Mouse (Mus musculus): ENCODE data around the gene Krr1. TPM values are rescaled to one million over a fixed set of nuclear protein-coding genes. Genes with fewer than 3 reads are reported as not detected.

The Krr1 gene
- polyA plus RNA-seq, 1 experiment from 2014 or later, result 47.6 TPM

DNA sequence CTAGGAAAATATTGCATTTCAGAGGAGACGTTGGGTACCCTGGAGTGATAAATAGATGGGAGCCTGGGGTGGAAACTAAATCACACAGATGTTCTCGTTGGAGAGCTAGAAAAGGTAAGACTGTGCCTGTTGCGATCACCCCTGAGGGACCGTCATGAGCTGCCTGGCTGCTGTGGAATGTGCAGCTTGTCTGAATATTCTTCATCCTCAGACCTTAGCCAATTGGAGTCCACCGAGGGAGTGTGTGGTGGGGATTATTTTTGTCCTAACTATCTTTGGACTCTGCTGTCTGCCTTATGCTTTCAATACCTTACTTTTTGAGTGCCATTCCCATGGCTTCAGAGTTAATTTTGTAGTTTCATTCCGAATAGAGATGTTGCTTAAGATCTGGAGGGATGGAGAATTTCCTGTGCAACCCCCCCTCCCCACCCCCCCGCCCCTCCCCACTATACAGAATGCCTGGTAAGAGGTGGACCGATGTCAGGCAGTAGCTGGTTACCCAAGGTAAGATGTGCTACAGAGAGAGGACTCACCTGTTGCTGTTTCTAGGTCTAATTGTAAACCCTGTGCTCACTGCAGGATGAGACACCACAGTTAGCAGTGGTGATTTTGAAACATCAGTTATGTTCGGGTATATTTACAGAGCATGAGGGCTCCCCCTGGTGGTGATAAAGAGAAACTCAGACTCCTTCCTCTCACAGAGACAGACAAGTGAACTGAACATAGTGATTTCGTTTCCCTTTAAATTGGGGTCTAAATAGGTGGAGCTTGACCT, 15.0 kb upstream of the Krr1 start:
- Histone ChIP-seq H3K9me3 (ENCODE audit: control insufficient read depth, low read length) (no peaks in the 10 kb centered on the region), H3K27me3 (replicated peaks; ENCODE audit: control insufficient read depth, insufficient read depth, low read length) (no peaks in the 10 kb centered on the region), H3K4me2 (ENCODE audit: low read length) (no peak overlapping the region), H3K9ac (ENCODE audit: low read length) (no peak overlapping the region), H3K27ac (ENCODE audit: low read depth) (no peak overlapping the region), H3K4me3 (ENCODE audit: low read depth, low read length) (no peak overlapping the region), H3K36me3 (ENCODE audit: control insufficient read depth, insufficient read depth, low read length) (no peaks in the 10 kb centered on the region), H3K4me1 (replicated peaks; ENCODE audit: control insufficient read depth, insufficient read depth, low read length) (no peaks in the 10 kb centered on the region)
- DNase-seq (ENCODE audit: low spot score), result peak; percentile 67
- 61% methylated on average over 10 of the region's 10 CpGs for WGBS
- ATAC-seq (replicated peaks; ENCODE audit: low FRiP score, low TSS enrichment, low read depth), result peak; percentile 57

DNA sequence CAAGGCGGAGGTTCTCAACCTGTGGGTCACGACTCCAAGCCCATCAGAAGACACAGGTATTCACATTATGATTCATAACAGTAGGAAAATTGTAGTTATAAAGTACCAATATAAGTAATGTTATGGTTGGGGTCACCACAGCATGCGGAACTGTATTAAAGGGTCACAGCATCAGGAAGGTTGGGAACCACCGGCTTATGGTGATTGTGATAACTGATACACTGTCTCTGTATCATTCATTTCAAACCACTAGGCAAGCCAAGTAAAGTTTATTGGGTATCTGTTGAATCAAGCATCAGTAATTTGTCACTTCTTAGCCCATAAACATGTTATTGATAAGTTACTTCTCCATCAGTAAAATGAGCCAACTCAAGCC, 14.4 kb upstream of the Krr1 start:
- H3K4me1 ChIP-seq (replicated peaks; ENCODE audit: control insufficient read depth, insufficient read depth, low read length), result no peaks in the 10 kb centered on the region
- WGBS, result 37% methylated on average over 4 of the region's 4 CpGs
- ATAC-seq (replicated peaks; ENCODE audit: low FRiP score, low TSS enrichment, low read depth) (no peak), DNase-seq (ENCODE audit: low spot score) (no peak)
- no peak overlapping the region for H3K4me2 ChIP-seq (ENCODE audit: low read length)
- H3K27ac ChIP-seq (ENCODE audit: low read depth), result no peak overlapping the region
- H3K4me3 ChIP-seq (ENCODE audit: low read depth, low read length), result no peak overlapping the region
- H3K27me3 ChIP-seq (replicated peaks; ENCODE audit: control insufficient read depth, insufficient read depth, low read length), result no peaks in the 10 kb centered on the region
- H3K9ac ChIP-seq (ENCODE audit: low read length), result no peak overlapping the region
- no peaks in the 10 kb centered on the region for H3K9me3 ChIP-seq (ENCODE audit: control insufficient read depth, low read length)
- no peaks in the 10 kb centered on the region for H3K36me3 ChIP-seq (ENCODE audit: control insufficient read depth, insufficient read depth, low read length)

DNA sequence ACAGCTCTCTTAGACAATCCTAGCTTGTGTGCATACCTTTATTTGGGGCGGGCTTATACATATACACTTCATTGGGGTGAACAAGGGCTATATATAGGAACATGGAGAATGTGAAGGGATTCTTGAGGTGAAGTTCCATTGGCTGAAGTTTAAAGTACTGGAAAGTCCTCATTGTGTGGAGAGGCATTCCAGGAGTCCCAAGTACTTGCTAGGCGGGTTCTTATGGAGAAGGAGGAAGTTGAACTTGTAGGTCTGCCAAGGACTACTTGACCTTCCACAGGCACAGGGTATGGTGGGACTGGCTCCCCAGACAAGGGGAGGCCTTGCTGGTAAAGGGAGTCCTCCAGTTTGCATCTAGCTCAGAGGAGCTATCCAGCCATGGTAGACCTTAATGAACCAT, 13.1 kb upstream of the Krr1 start:
- WGBS, result 74% methylated on average over 2 of the region's 2 CpGs
- H3K4me1 ChIP-seq (replicated peaks; ENCODE audit: control insufficient read depth, insufficient read depth, low read length), result no peaks in the 10 kb centered on the region
- no peak for DNase-seq (ENCODE audit: low spot score)

DNA sequence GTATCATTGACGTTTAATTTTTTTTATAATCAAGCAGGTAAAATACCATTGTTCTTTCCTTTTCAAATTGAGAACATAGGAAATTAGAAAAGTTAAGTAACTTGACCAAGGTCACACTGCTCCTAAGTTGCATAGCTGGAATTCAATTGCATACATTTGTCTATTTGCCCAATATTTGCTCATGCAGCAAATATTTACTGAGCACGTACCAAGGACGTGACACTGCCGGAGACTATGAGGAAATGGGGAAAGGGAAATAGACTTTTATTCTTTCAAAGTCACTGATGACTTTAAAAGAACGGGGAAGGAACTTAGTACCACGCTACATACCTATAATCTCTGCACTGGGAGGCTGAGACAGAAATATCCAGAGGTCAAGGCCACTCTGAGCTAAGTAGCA, 12.0 kb upstream of the Krr1 start:
- Histone ChIP-seq H3K4me2 (ENCODE audit: low read length) (no peak overlapping the region), H3K27me3 (replicated peaks; ENCODE audit: control insufficient read depth, insufficient read depth, low read length) (no peaks in the 10 kb centered on the region), H3K4me1 (replicated peaks; ENCODE audit: control insufficient read depth, insufficient read depth, low read length) (no peaks in the 10 kb centered on the region), H3K9ac (ENCODE audit: low read length) (no peak overlapping the region), H3K9me3 (ENCODE audit: control insufficient read depth, low read length) (no peaks in the 10 kb centered on the region), H3K4me3 (ENCODE audit: low read depth, low read length) (no peak overlapping the region), H3K27ac (ENCODE audit: low read depth) (no peak overlapping the region), H3K36me3 (ENCODE audit: control insufficient read depth, insufficient read depth, low read length) (no peaks in the 10 kb centered on the region)
- 70% methylated on average over 6 of the region's 6 CpGs for WGBS
- ATAC-seq (replicated peaks; ENCODE audit: low FRiP score, low TSS enrichment, low read depth) (no peak; the same call in 1 of the 2 replicates), DNase-seq (ENCODE audit: low spot score) (no peak)

More for the DNA sequence above, 13.1 kb upstream of the Krr1 start:
- Histone ChIP-seq H3K4me2 (ENCODE audit: low read length) (no peak overlapping the region), H3K4me3 (ENCODE audit: low read depth, low read length) (no peak overlapping the region), H3K9ac (ENCODE audit: low read length) (no peak overlapping the region), H3K9me3 (ENCODE audit: control insufficient read depth, low read length) (no peaks in the 10 kb centered on the region), H3K27ac (ENCODE audit: low read depth) (no peak overlapping the region), H3K27me3 (replicated peaks; ENCODE audit: control insufficient read depth, insufficient read depth, low read length) (no peaks in the 10 kb centered on the region), H3K36me3 (ENCODE audit: control insufficient read depth, insufficient read depth, low read length) (no peaks in the 10 kb centered on the region)
- no peak for ATAC-seq (replicated peaks; ENCODE audit: low FRiP score, low TSS enrichment, low read depth)

DNA sequence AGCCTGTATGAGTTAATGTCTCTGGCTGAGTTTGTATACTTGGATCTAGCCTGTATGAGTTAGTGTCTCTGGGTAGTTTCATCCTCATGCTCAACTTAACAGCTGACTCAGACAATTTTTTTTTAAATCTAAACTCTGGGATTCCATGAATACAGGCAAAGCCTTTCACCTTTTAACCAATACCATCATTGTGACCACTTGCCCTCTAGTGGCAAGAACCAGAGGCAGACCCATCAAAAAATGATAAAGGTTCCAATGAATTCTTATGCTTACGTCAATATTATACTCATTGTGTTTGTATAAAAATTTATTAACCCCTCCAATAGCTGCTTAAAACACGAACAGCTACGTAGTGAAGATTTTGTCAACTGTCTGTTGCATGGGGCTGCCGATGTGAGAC, 6.1 kb upstream of the Krr1 start:
- H3K4me3 ChIP-seq (ENCODE audit: low read depth, low read length), result no peak overlapping the region
- H3K4me2 ChIP-seq (ENCODE audit: low read length), result no peak overlapping the region
- 55% methylated on average over 4 of the region's 4 CpGs for whole genome bisulfite sequencing
- 0 out of 2 replicates have a peak, but pooled peaks have one; percentile 53 for ATAC-seq (replicated peaks; ENCODE audit: low FRiP score, low TSS enrichment, low read depth)
- no peaks in the 10 kb centered on the region for H3K27me3 ChIP-seq (replicated peaks; ENCODE audit: control insufficient read depth, insufficient read depth, low read length)
- no peaks in the 10 kb centered on the region for H3K36me3 ChIP-seq (ENCODE audit: control insufficient read depth, insufficient read depth, low read length)
- H3K4me1 ChIP-seq (replicated peaks; ENCODE audit: control insufficient read depth, insufficient read depth, low read length), result no peaks in the 10 kb centered on the region
- no peaks in the 10 kb centered on the region for H3K9me3 ChIP-seq (ENCODE audit: control insufficient read depth, low read length)
- H3K9ac ChIP-seq (ENCODE audit: low read length), result no peak overlapping the region
- no peak overlapping the region for H3K27ac ChIP-seq (ENCODE audit: low read depth)
- DNase-seq (ENCODE audit: low spot score), result no peak

DNA sequence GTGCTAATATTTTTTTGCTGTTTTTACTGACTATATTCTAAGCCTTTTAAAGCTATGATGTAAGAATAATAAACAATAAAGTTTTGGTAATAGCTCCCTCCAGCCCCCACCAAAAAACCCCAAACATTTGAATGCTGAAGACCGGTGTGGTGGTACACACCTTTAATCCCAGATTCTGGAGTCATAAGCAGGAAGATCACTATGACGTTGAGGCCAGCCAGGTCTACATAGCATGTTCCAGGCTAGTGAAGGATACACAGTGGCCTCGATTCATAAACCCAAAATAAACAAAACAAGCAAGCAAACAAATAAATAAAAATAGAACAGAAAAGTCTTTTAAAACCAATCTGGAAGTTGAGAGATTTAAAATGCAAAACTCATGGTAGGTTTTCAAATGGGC, 535 bp upstream of the Krr1 start:
- Histone ChIP-seq H3K27me3 (replicated peaks; ENCODE audit: control insufficient read depth, insufficient read depth, low read length) (no peaks in the 10 kb centered on the region), H3K27ac (ENCODE audit: low read depth) (no peak overlapping the region), H3K4me2 (ENCODE audit: low read length) (peak overlapping the region; percentile 41), H3K36me3 (ENCODE audit: control insufficient read depth, insufficient read depth, low read length) (peaks cover 8% of the 10 kb centered on the region), H3K9me3 (ENCODE audit: control insufficient read depth, low read length) (no peaks in the 10 kb centered on the region), H3K9ac (ENCODE audit: low read length) (no peak overlapping the region), H3K4me1 (replicated peaks; ENCODE audit: control insufficient read depth, insufficient read depth, low read length) (peaks cover 6% of the 10 kb centered on the region), H3K4me3 (ENCODE audit: low read depth, low read length) (peak overlapping the region; percentile 63; the same call in 1 of the 2 replicates)
- ATAC-seq (replicated peaks; ENCODE audit: low FRiP score, low TSS enrichment, low read depth) (no peak; the same call in 1 of the 2 replicates), DNase-seq (ENCODE audit: low spot score) (no peak)
- WGBS, result 74% methylated on average over 3 of the region's 3 CpGs

DNA sequence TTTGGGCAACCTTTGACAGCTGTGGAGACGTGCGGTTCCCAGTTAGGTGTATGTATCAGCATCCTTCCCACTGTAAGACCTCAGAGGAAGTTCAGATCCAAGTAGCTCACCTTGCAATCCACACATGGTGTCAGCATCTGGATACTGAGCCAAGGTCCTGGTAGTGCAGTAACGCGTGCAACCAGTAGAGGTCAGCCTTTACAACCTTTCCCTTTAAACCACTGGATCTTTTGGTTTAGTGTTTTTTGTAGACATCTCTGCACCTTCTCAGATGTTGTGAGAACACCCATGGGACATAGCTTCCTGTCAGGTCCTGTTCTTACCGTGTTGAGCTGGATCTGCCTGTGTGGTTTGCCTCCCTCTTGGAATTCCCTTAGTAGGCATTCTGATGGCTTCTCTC, 5.1 kb downstream of the Krr1 start:
- WGBS, result 37% methylated on average over 5 of the region's 5 CpGs
- DNase-seq (ENCODE audit: low spot score), result peak; percentile 85

DNA sequence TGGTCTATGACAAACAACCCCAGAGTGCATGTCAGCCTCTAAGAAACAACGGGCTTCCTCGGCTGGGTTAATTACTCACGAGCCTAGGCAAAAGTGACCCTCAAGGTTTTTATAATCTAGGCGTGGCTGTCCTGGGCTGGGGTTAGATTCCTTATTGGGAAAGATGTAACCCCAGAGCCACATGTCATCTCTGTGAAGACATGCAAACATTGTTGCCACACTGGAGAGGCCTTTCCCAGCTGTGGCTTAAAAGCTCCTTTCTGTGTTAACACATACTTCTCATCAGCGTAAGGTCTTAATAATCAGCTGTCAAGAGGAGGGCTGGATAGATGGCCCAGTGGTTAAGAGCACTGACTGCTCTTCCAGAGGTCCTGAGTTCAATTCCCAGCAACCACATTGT, 10.6 kb downstream of the Krr1 start:
- no peak overlapping the region for H3K9ac ChIP-seq (ENCODE audit: low read length)
- DNase-seq (ENCODE audit: low spot score) (no peak), ATAC-seq (replicated peaks; ENCODE audit: low FRiP score, low TSS enrichment, low read depth) (no peak)
- no peak overlapping the region for H3K27ac ChIP-seq (ENCODE audit: low read depth)
- H3K27me3 ChIP-seq (replicated peaks; ENCODE audit: control insufficient read depth, insufficient read depth, low read length), result no peaks in the 10 kb centered on the region
- no peaks in the 10 kb centered on the region for H3K9me3 ChIP-seq (ENCODE audit: control insufficient read depth, low read length)
- H3K4me2 ChIP-seq (ENCODE audit: low read length), result no peak overlapping the region
- H3K4me1 ChIP-seq (replicated peaks; ENCODE audit: control insufficient read depth, insufficient read depth, low read length), result no peaks in the 10 kb centered on the region
- no peak overlapping the region for H3K4me3 ChIP-seq (ENCODE audit: low read depth, low read length)
- H3K36me3 ChIP-seq (ENCODE audit: control insufficient read depth, insufficient read depth, low read length), result peaks cover 89% of the 10 kb centered on the region
- WGBS, result 88% methylated on average over 5 of the region's 5 CpGs

More for the DNA sequence above, 5.1 kb downstream of the Krr1 start:
- Histone ChIP-seq H3K36me3 (ENCODE audit: control insufficient read depth, insufficient read depth, low read length) (peaks cover 62% of the 10 kb centered on the region), H3K4me1 (replicated peaks; ENCODE audit: control insufficient read depth, insufficient read depth, low read length) (peaks cover 6% of the 10 kb centered on the region), H3K9me3 (ENCODE audit: control insufficient read depth, low read length) (no peaks in the 10 kb centered on the region), H3K4me3 (ENCODE audit: low read depth, low read length) (no peak overlapping the region), H3K27me3 (replicated peaks; ENCODE audit: control insufficient read depth, insufficient read depth, low read length) (no peaks in the 10 kb centered on the region), H3K27ac (ENCODE audit: low read depth) (no peak overlapping the region), H3K9ac (ENCODE audit: low read length) (no peak overlapping the region), H3K4me2 (ENCODE audit: low read length) (no peak overlapping the region)
- no peak for ATAC-seq (replicated peaks; ENCODE audit: low FRiP score, low TSS enrichment, low read depth)

DNA sequence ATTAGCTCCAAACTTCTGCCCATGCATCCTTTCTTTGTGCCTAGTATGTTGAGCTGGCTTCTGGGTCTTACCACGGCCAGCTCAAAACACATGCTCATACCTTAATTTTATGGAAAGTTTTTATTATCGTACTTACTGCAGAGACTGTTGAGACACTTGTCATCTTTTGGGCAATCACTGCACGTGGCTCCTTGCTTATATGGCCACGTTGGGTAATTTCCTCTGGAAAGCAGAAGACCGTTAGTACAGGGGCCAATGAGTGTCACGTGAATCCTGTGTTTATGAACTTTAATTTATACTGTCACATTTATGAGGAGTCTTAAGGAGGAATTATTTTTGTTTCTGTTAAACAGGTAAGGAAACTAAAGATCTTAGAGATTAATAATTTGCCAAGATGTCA, 14.0 kb downstream of the Krr1 start:
- Histone ChIP-seq H3K4me1 (replicated peaks; ENCODE audit: control insufficient read depth, insufficient read depth, low read length) (no peaks in the 10 kb centered on the region), H3K36me3 (ENCODE audit: control insufficient read depth, insufficient read depth, low read length) (peaks cover 57% of the 10 kb centered on the region), H3K9me3 (ENCODE audit: control insufficient read depth, low read length) (no peaks in the 10 kb centered on the region), H3K9ac (ENCODE audit: low read length) (no peak overlapping the region), H3K27me3 (replicated peaks; ENCODE audit: control insufficient read depth, insufficient read depth, low read length) (no peaks in the 10 kb centered on the region), H3K4me2 (ENCODE audit: low read length) (no peak overlapping the region), H3K4me3 (ENCODE audit: low read depth, low read length) (no peak overlapping the region), H3K27ac (ENCODE audit: low read depth) (no peak overlapping the region)
- 91% methylated on average over 6 of the region's 6 CpGs for WGBS
- DNase-seq (ENCODE audit: low spot score) (no peak), ATAC-seq (replicated peaks; ENCODE audit: low FRiP score, low TSS enrichment, low read depth) (no peak)

Data from intestine, embryonic 14.5 days (tissue).